Mouse (Mus musculus) brain, embryonic 18.5 days (tissue): Measurements from ENCODE around the gene Kcnab3.

Experiments used
- DNase-seq: peaks from one replicate; pipeline ENCODE4 v3.0.0-alpha.2; 2012; ENCODE audit warnings: low read depth, low spot score

Gene Kcnab3

GRCm38 (mm10) chr11:69369990-69370816 lies 44.1 kb downstream of the Kcnab3 start:
- DNase-seq = no peak

GRCm38 (mm10) chr11:69370817-69371215 lies 44.8 kb downstream of the Kcnab3 start:
- no peak for DNase-seq

GRCm38 (mm10) chr11:69371601-69372000 lies 45.5 kb downstream of the Kcnab3 start:
- no peak for DNase-seq

- DNase-seq = no peak
Measured at GRCm38 (mm10) chr11:69372056-69372779, 46.2 kb downstream of the Kcnab3 start.

GRCm38 (mm10) chr11:69372780-69373170 lies 46.7 kb downstream of the Kcnab3 start:
- DNase-seq = no peak

GRCm38 (mm10) chr11:69373223-69373965 lies 47.3 kb downstream of the Kcnab3 start:
- DNase-seq = no peak

- DNase-seq = no peak
Measured at GRCm38 (mm10) chr11:69375646-69376045, 49.6 kb downstream of the Kcnab3 start.

GRCm38 (mm10) chr11:69377766-69378165 lies 51.7 kb downstream of the Kcnab3 start:
- no peak for DNase-seq

GRCm38 (mm10) chr11:69379600-69379999 lies 53.5 kb downstream of the Kcnab3 start:
- DNase-seq = no peak

GRCm38 (mm10) chr11:69381356-69381755 lies 55.3 kb downstream of the Kcnab3 start:
- DNase-seq = no peak
